Mouse (Mus musculus) liver, postnatal 0 days (tissue): ENCODE measurements around the gene Fcgrt. TPM values are rescaled to one million over a fixed set of nuclear protein-coding genes. Genes with fewer than 3 reads are reported as not detected.

Experiments
- ATAC-seq: fragments of 200-750 bp; cut with Nextera tagmentation; 2 replicates; pipeline ENCODE4 v1.8.0; 2017; ENCODE audit warnings: mild to moderate bottlenecking, moderate library complexity
- DNase-seq: peaks from one replicate; pipeline ENCODE4 v3.0.0-alpha.2; 2016
- H3K27ac ChIP-seq: fragments of 300-500 bp; sonication (generic); 2 replicates; pipeline ENCODE4 v1.5.1; 2014; ENCODE audit warnings: antibody characterized with exemption, moderate library complexity, mild to moderate bottlenecking, low read depth
- H3K27me3 ChIP-seq: fragments of 300-500 bp; sonication (generic); 2 replicates; pipeline ENCODE4 v1.6.1; 2014; ENCODE audit warnings: low read length, control low read depth, mixed read lengths; ENCODE audit not compliant: insufficient read depth
- H3K36me3 ChIP-seq: fragments of 300-500 bp; sonication (generic); replicated peaks from 2 replicates; pipeline ENCODE4 v1.6.1; 2014; ENCODE audit warnings: mild to moderate bottlenecking, control low read depth, low read length, moderate library complexity, mixed read lengths; ENCODE audit not compliant: insufficient read depth
- H3K4me1 ChIP-seq: fragments of 300-500 bp; sonication (generic); 2 replicates; pipeline ENCODE4 v1.6.1; 2014; ENCODE audit warnings: antibody characterized with exemption, mild to moderate bottlenecking, control low read depth; ENCODE audit not compliant: insufficient read depth
- H3K4me2 ChIP-seq: fragments of 300-500 bp; sonication (generic); 2 replicates; pipeline ENCODE4 v1.6.1; 2014; ENCODE audit warnings: low read depth, mild to moderate bottlenecking, low read length, moderate library complexity, mixed read lengths
- H3K4me3 ChIP-seq: fragments of 300-500 bp; sonication (generic); 2 replicates; pipeline ENCODE4 v1.5.1; 2014; ENCODE audit warnings: low read depth, low read length
- H3K9ac ChIP-seq: fragments of 300-500 bp; sonication (generic); replicated peaks from 2 replicates; pipeline ENCODE4 v1.6.1; 2014; ENCODE audit warnings: mild to moderate bottlenecking, moderate library complexity
- H3K9me3 ChIP-seq: fragments of 300-500 bp; sonication (generic); 2 replicates; pipeline ENCODE4 v1.6.1; 2016; ENCODE audit warnings: mild to moderate bottlenecking, control low read depth, low read length, mixed read lengths
- CTCF ChIP-seq: sonication (generic); IDR thresholded peaks from 2 replicates; pipeline ENCODE4 v1.5.1; 2016; ENCODE audit warnings: antibody characterized with exemption, low read depth
- EP300 ChIP-seq: IDR thresholded peaks from 2 replicates; pipeline ENCODE4 v1.6.1; 2016; ENCODE audit warnings: antibody characterized with exemption, low read depth, mild to moderate bottlenecking
- WGBS: fragments of 180-500 bp; shearing (Covaris S2); extraction: QIAGEN DNeasy Blood & Tissue Kit; methylation state at CpG from one replicate; pipeline ENCODE4 v1.1.7; 2014; ENCODE audit not compliant: insufficient replicate concordance; 5-methylcytosine and 5-hydroxymethylcytosine counted together
- polyA plus RNA-seq: library from polyadenylated mRNA; unstranded; fragments of >200 nt; fragmentation: Nextera tagmentation; extraction: Ambion mirVana; gene quantifications from 2 replicates; pipeline ENCODE4 v1.2.1, GENCODE M21; 2015

Gene Fcgrt
- polyA plus RNA-seq, 1 experiment from 2014 or later, result 150 TPM

- H3K36me3 ChIP-seq, result no peaks in the 10 kb centered on the region
- no peaks in the 10 kb centered on the region for H3K9me3 ChIP-seq
- TF ChIP-seq CTCF (no peak), EP300 (no peak)
- WGBS, result 15% methylated on average over 12 of the region's 12 CpGs
- H3K4me2 ChIP-seq, result peak overlapping the region; percentile 94
- H3K27ac ChIP-seq, result no peak overlapping the region
- H3K4me1 ChIP-seq, result peaks cover 30% of the 10 kb centered on the region
- H3K27me3 ChIP-seq, result no peaks in the 10 kb centered on the region
- no peak overlapping the region for H3K4me3 ChIP-seq
- DNase-seq, result peak; percentile 81
- peak; percentile 15; the same call in 1 of the 2 replicates for ATAC-seq
- no peak overlapping the region for H3K9ac ChIP-seq
Measured at GRCm38 (mm10) chr7:45134544-45135026, 30.9 kb upstream of the Fcgrt start.

GRCm38 (mm10) chr7:45133446-45134159 is 30.0 kb upstream of the Fcgrt start:
- Histone ChIP-seq H3K9ac (no peak overlapping the region), H3K27ac (no peak overlapping the region), H3K9me3 (no peaks in the 10 kb centered on the region), H3K4me2 (no peak overlapping the region), H3K27me3 (no peaks in the 10 kb centered on the region), H3K4me1 (peaks cover 36% of the 10 kb centered on the region), H3K4me3 (no peak overlapping the region), H3K36me3 (no peaks in the 10 kb centered on the region)
- ATAC-seq (no peak), DNase-seq (no peak)
- WGBS, result 85% methylated on average over 8 of the region's 8 CpGs
- TF ChIP-seq EP300, result no peak
- peak; percentile 38 for TF ChIP-seq CTCF

- ATAC-seq, result no peak
Measured at GRCm38 (mm10) chr7:45131850-45132249, 28.2 kb upstream of the Fcgrt start.

GRCm38 (mm10) chr7:45129776-45130512 is 26.3 kb upstream of the Fcgrt start:
- no peak for TF ChIP-seq EP300
- TF ChIP-seq CTCF, result no peak
- Histone ChIP-seq H3K9ac (peak overlapping the region; percentile 73), H3K27ac (peak overlapping the region; percentile 83), H3K4me3 (peak overlapping the region; percentile 98), H3K4me1 (peaks cover 35% of the 10 kb centered on the region), H3K36me3 (peaks cover 23% of the 10 kb centered on the region), H3K27me3 (no peaks in the 10 kb centered on the region), H3K4me2 (peak overlapping the region; percentile 94), H3K9me3 (no peaks in the 10 kb centered on the region)
- WGBS, result 50% methylated on average over 15 of the region's 15 CpGs
- no peak for ATAC-seq
- DNase-seq, result no peak

More at GRCm38 (mm10) chr7:45131850-45132249, 28.2 kb upstream of the Fcgrt start:
- no peaks in the 10 kb centered on the region for H3K27me3 ChIP-seq
- no peaks in the 10 kb centered on the region for H3K9me3 ChIP-seq
- H3K9ac ChIP-seq, result no peak overlapping the region
- no peak overlapping the region for H3K4me3 ChIP-seq
- H3K4me1 ChIP-seq, result peaks cover 33% of the 10 kb centered on the region
- H3K36me3 ChIP-seq, result peaks cover 4% of the 10 kb centered on the region
- no peak for TF ChIP-seq CTCF
- TF ChIP-seq EP300, result no peak
- no peak overlapping the region for H3K27ac ChIP-seq
- no peak for DNase-seq
- 81% methylated on average over 11 of the region's 11 CpGs for WGBS
- H3K4me2 ChIP-seq, result no peak overlapping the region

GRCm38 (mm10) chr7:45129318-45129717 is 25.7 kb upstream of the Fcgrt start:
- DNase-seq (no peak), ATAC-seq (peak; percentile 1)
- no peaks in the 10 kb centered on the region for H3K27me3 ChIP-seq
- peak overlapping the region; percentile 98 for H3K4me3 ChIP-seq
- peak overlapping the region; percentile 94 for H3K4me2 ChIP-seq
- peaks cover 38% of the 10 kb centered on the region for H3K4me1 ChIP-seq
- H3K9ac ChIP-seq, result peak overlapping the region; percentile 73
- WGBS, result 2% methylated on average over 17 of the region's 17 CpGs
- peaks cover 23% of the 10 kb centered on the region for H3K36me3 ChIP-seq
- TF ChIP-seq CTCF, result no peak
- no peak for TF ChIP-seq EP300
- no peaks in the 10 kb centered on the region for H3K9me3 ChIP-seq
- H3K27ac ChIP-seq, result peak overlapping the region; percentile 83

GRCm38 (mm10) chr7:45128624-45129246 is 25.1 kb upstream of the Fcgrt start, which contains the start of gene Rpl13a:
Gene Rpl13a (minus strand): TSS chr7:45128761.
- peaks cover 23% of the 10 kb centered on the region for H3K36me3 ChIP-seq
- DNase-seq (peak; percentile 97), ATAC-seq (peak; percentile 86)
- peak within 1 kb of the TSS; percentile 94 for H3K4me2 ChIP-seq
- H3K9me3 ChIP-seq, result no peaks in the 10 kb centered on the region
- H3K9ac ChIP-seq, result peak within 1 kb of the TSS; percentile 99
- H3K4me1 ChIP-seq, result peaks cover 38% of the 10 kb centered on the region
- no peaks in the 10 kb centered on the region for H3K27me3 ChIP-seq
- under 1% methylated on average over 46 of the region's 48 CpGs for WGBS
- H3K27ac ChIP-seq, result peak within 1 kb of the TSS; percentile 92
- peak within 1 kb of the TSS; percentile 98 for H3K4me3 ChIP-seq
- TF ChIP-seq EP300 (peak; percentile 55; the same call in 1 of the 2 replicates), CTCF (peak; percentile 89)
